Mouse (Mus musculus): ENCODE measurements around the gene Exoc3l.
A peak's percentile ranks its signal among the peaks of the same experiment; 100 is the strongest.

- peak; percentile 75; the same call in 1 of the 2 replicates for TF ChIP-seq POLR2A (IDR thresholded peaks at IDR 0.05; ENCODE audit: borderline replicate concordance, extremely low read depth, low read depth, low read length)
- no peak for TF ChIP-seq CTCF (IDR thresholded peaks at IDR 0.05; ENCODE audit: insufficient read depth, low read length)
These were observed 9.6 kb upstream of the Exoc3l start, which contains the start of gene Elmo3 for GRCm38 (mm10) chr8:105305211-105306145.
